Mouse (Mus musculus) layer of hippocampus, postnatal 36 days (tissue): ENCODE data around the gene Brd9. TPM values are rescaled to one million over a fixed set of nuclear protein-coding genes. Genes with fewer than 3 reads are reported as not detected.
A peak's percentile ranks its signal among the peaks of the same experiment; 100 is the strongest.
"Not testable (repeated sequence)": the region's sequence is repeated elsewhere in the genome, so short reads cannot be mapped to it uniquely, and the experiment has no call there.

Experiments used
- DNase-seq, 2 experiments: peaks; one replicate each; pipeline ENCODE4 v3.0.0; 2022
- microRNA-seq, 2 experiments: library from miRNA; unstranded; fragments of <30 nt; microRNA quantifications; one replicate each; pipeline ENCODE4 v1.2.0; 2021
- total RNA-seq, 2 experiments: library from RNA; stranded (reverse); gene quantifications; 2 replicates each; pipeline ENCODE4 v1.2.3; 2021

Gene Brd9
- total RNA-seq, 2 experiments from 2014 or later: 103 to 118 TPM

GRCm38 (mm10) chr13:73990761-73991160, 53.1 kb downstream of the Brd9 start:
- DNase-seq: no peak

- no peak for DNase-seq
Observed at GRCm38 (mm10) chr13:73991267-73991666, 53.7 kb downstream of the Brd9 start.

GRCm38 (mm10) chr13:73996456-73996855, 58.8 kb downstream of the Brd9 start:
- DNase-seq: no peak

GRCm38 (mm10) chr13:74000519-74000918, 62.9 kb downstream of the Brd9 start:
- DNase-seq: no peak

- no peak for DNase-seq
Observed at GRCm38 (mm10) chr13:74000961-74001360, 63.4 kb downstream of the Brd9 start.

- DNase-seq: no peak
Observed at GRCm38 (mm10) chr13:74001492-74001891, 63.9 kb downstream of the Brd9 start.

- DNase-seq: not testable (repeated sequence)
Observed at GRCm38 (mm10) chr13:74006881-74007280, 69.3 kb downstream of the Brd9 start.

- not testable (repeated sequence) for DNase-seq
Observed at GRCm38 (mm10) chr13:74008216-74008615, 70.6 kb downstream of the Brd9 start.

- peak; percentile 96 for DNase-seq
Observed at GRCm38 (mm10) chr13:74008948-74009718, 71.5 kb downstream of the Brd9 start, which contains the start of gene Tppp. TSS of gene Tppp (plus strand) at chr13:74009407.

GRCm38 (mm10) chr13:74009791-74010614, 72.4 kb downstream of the Brd9 start:
- peak; percentile 81 to 82 for DNase-seq

Small RNA genes within 50 kb of the gene (microRNA-seq; reads per million reads assigned to microRNA genes)
- gene Gm25197: 0 reads per million in 2 experiments

Other genes starting within 250 kb of the Brd9 start
- not detected for gene Slc6a19, start 232.9 kb upstream of the Brd9 start, total RNA-seq
- 1 to 10 TPM; 4.4 to 5.3 TPM for gene Slc12a7, start 204.7 kb upstream of the Brd9 start, total RNA-seq
- gene Nkd2, start 90.2 kb upstream of the Brd9 start, total RNA-seq: 1 to 10 TPM; 6.7 to 8.6 TPM
- gene Trip13, start within 50 bp of the Brd9 start, total RNA-seq: under 1 TPM; 0.88 to 0.95 TPM
- not detected for gene Zdhhc11, start 26.0 kb downstream of the Brd9 start, total RNA-seq
- 100 to 1,000 TPM; 270 to 272 TPM for gene Tppp, start 71.6 kb downstream of the Brd9 start, total RNA-seq
- 1 to 10 TPM; 1.3 to 1.8 TPM for gene Cep72, start 124.5 kb downstream of the Brd9 start, total RNA-seq
- gene Slc9a3, start 183.6 kb downstream of the Brd9 start, total RNA-seq: 1 to 10 TPM; 1.1 to 1.3 TPM